Mouse (Mus musculus): ENCODE measurements at regions not wholly inside any gene's neighbourhood (a gene's known extent, or its start where the extent isn't known, plus 50 kb on each side); places are given as distances from the start of the nearest gene placed in this dataset.

DNA sequence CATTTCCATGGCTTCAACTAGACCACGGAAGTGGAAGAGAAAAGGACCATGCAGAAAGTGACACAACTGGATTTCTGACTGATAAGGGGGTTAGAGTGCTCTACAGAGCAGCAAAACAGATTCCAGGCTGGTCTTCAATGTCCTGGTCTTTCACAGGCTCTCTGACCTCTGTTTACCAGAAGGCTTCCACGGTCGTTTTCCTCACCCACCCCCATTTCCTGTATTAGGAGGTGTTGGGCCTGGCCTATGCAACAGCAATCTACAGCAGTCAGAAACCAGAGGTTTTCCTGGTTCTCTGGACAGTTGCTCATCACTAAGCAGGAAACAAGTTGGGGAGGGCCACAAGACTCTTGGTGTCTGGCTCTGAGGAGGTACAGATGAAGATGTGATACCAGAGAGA lies 148.1 kb upstream of the Cited2 start:
- DNase-seq (ENCODE audit: low read depth in 1 of 2, low spot score in 2 of 2) = no peak
- Histone ChIP-seq H3K4me1 (ENCODE audit: control insufficient read depth, insufficient read depth, insufficient read length) (no peaks in the 10 kb centered on the region), H3K27ac (ENCODE audit: insufficient read depth, low read length) (no peak overlapping the region), H3K4me3 (ENCODE audit: extremely low read depth, insufficient read depth, insufficient read length) (no peak overlapping the region), H3K36me3 (ENCODE audit: control insufficient read depth, insufficient read depth, low read length) (no peaks in the 10 kb centered on the region), H3K27me3 (ENCODE audit: control insufficient read depth, insufficient read depth, low read length) (no peaks in the 10 kb centered on the region)
- TF ChIP-seq CTCF (IDR thresholded peaks at IDR 0.05; ENCODE audit: extremely low read depth, insufficient read depth, insufficient read length, insufficient replicate concordance) (no peak), POLR2A (IDR thresholded peaks at IDR 0.05; ENCODE audit: low read depth, low read length) (no peak)
- WGBS = 31% methylated on average over 3 of the region's 3 CpGs

- no peak for TF ChIP-seq POLR2A (IDR thresholded peaks at IDR 0.05; ENCODE audit: low read depth, low read length)
- no peak for TF ChIP-seq CTCF (IDR thresholded peaks at IDR 0.05; ENCODE audit: extremely low read depth, insufficient read depth, insufficient read length, insufficient replicate concordance)
- no peaks in the 10 kb centered on the region for H3K27me3 ChIP-seq (ENCODE audit: control insufficient read depth, insufficient read depth, low read length)
- no peak overlapping the region for H3K27ac ChIP-seq (ENCODE audit: insufficient read depth, low read length)
- no peaks in the 10 kb centered on the region for H3K4me1 ChIP-seq (ENCODE audit: control insufficient read depth, insufficient read depth, insufficient read length)
- H3K4me3 ChIP-seq (ENCODE audit: extremely low read depth, insufficient read depth, insufficient read length) = no peak overlapping the region
- DNase-seq (ENCODE audit: low read depth in 1 of 2, low spot score in 2 of 2) = no peak
- 64% methylated on average over 10 of the region's 10 CpGs for WGBS
- H3K36me3 ChIP-seq (ENCODE audit: control insufficient read depth, insufficient read depth, low read length) = no peaks in the 10 kb centered on the region
Observed at GRCm38 (mm10) chr10:17575448-17576332, 147.3 kb upstream of the Cited2 start.

DNA sequence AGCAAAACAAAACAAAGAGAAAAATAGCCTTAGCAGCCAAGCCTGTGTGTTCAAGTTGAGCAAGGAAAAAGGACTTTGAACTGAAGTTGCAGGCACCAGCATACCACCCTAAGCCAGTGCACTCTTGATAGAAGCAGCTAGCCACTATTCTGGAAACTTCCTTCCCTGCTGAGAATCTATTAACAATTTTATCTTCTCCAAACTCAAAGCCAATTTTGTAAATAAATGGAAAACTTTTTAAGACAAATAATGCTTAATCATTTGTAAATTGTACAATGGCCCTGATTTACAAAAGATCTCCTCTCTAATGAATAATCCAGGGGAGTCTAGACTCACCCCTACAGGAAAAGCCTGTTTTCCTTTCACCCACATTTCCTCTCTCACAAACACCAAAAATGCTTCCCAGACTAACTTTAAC lies 146.7 kb upstream of the Cited2 start:
- Histone ChIP-seq H3K4me3 (ENCODE audit: extremely low read depth, insufficient read depth, insufficient read length) (no peak overlapping the region), H3K27me3 (ENCODE audit: control insufficient read depth, insufficient read depth, low read length) (no peaks in the 10 kb centered on the region), H3K27ac (ENCODE audit: insufficient read depth, low read length) (no peak overlapping the region), H3K36me3 (ENCODE audit: control insufficient read depth, insufficient read depth, low read length) (no peaks in the 10 kb centered on the region), H3K4me1 (ENCODE audit: control insufficient read depth, insufficient read depth, insufficient read length) (no peaks in the 10 kb centered on the region)
- no peak for DNase-seq (ENCODE audit: low read depth in 1 of 2, low spot score in 2 of 2)
- TF ChIP-seq POLR2A (IDR thresholded peaks at IDR 0.05; ENCODE audit: low read depth, low read length) (no peak), CTCF (IDR thresholded peaks at IDR 0.05; ENCODE audit: extremely low read depth, insufficient read depth, insufficient read length, insufficient replicate concordance) (no peak)

DNA sequence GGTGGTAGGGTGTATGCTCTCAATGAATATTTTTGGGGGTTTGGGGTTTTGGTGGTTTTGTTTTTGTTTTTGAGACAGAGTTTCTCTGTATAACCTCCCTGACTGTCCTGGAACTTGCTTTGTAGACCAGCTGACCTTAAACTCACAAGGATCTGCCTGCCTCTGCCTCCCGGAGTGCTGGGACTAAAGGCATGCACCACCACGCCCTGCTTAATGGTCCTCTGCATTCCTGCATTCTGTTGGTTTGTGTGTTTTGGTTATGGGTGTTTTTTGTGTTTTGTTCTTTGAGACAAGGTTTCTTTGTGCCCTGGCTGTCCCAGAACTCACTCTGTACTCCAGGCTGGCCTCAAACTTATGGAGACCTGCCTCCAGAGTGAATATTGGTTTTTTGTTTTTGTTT lies 143.6 kb upstream of the Cited2 start:
- Histone ChIP-seq H3K36me3 (ENCODE audit: control insufficient read depth, insufficient read depth, low read length) (no peaks in the 10 kb centered on the region), H3K27me3 (ENCODE audit: control insufficient read depth, insufficient read depth, low read length) (no peaks in the 10 kb centered on the region), H3K4me3 (ENCODE audit: extremely low read depth, insufficient read depth, insufficient read length) (no peak overlapping the region), H3K4me1 (ENCODE audit: control insufficient read depth, insufficient read depth, insufficient read length) (no peaks in the 10 kb centered on the region), H3K27ac (ENCODE audit: insufficient read depth, low read length) (no peak overlapping the region)
- WGBS = 91% methylated on average over 2 of the region's 2 CpGs
- TF ChIP-seq POLR2A (IDR thresholded peaks at IDR 0.05; ENCODE audit: low read depth, low read length) = no peak
- no peak for TF ChIP-seq CTCF (IDR thresholded peaks at IDR 0.05; ENCODE audit: extremely low read depth, insufficient read depth, insufficient read length, insufficient replicate concordance)
- DNase-seq (ENCODE audit: low read depth in 1 of 2, low spot score in 2 of 2) = no peak

GRCm38 (mm10) chr10:17584842-17585241 lies 138.2 kb upstream of the Cited2 start:
- no peak for TF ChIP-seq POLR2A (IDR thresholded peaks at IDR 0.05; ENCODE audit: low read depth, low read length)
- no peak for TF ChIP-seq CTCF (IDR thresholded peaks at IDR 0.05; ENCODE audit: extremely low read depth, insufficient read depth, insufficient read length, insufficient replicate concordance)

DNA sequence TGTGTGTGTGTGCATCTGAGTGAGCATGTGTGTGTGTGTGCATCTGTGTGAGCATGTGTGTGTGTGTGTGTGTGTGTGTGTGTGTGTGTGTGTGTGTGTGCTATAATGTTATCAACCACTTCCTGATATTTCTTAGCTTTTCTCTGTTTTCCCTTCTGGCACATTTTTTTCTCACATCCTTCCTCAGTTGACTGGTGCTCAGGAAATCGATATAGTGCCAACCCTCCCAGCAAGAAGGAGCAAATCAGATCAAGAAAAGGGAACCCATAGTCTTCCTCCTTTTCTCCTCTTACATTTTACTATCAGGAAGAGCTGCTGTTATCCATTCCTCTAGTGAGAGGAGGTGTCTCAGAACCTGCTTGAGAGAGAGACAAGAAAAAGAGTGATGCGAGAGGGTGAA lies 136.1 kb upstream of the Cited2 start:
- TF ChIP-seq CTCF (IDR thresholded peaks at IDR 0.05; ENCODE audit: extremely low read depth, insufficient read depth, insufficient read length, insufficient replicate concordance) (no peak), POLR2A (IDR thresholded peaks at IDR 0.05; ENCODE audit: low read depth, low read length) (no peak)
- Histone ChIP-seq H3K36me3 (ENCODE audit: control insufficient read depth, insufficient read depth, low read length) (no peaks in the 10 kb centered on the region), H3K27ac (ENCODE audit: insufficient read depth, low read length) (no peak overlapping the region), H3K4me3 (ENCODE audit: extremely low read depth, insufficient read depth, insufficient read length) (no peak overlapping the region), H3K4me1 (ENCODE audit: control insufficient read depth, insufficient read depth, insufficient read length) (peaks cover 4% of the 10 kb centered on the region), H3K27me3 (ENCODE audit: control insufficient read depth, insufficient read depth, low read length) (no peaks in the 10 kb centered on the region)
- WGBS = 56% methylated on average over 2 of the region's 2 CpGs
- DNase-seq (ENCODE audit: low read depth in 1 of 2, low spot score in 2 of 2) = no peak

More at GRCm38 (mm10) chr10:17584842-17585241, 138.2 kb upstream of the Cited2 start:
- H3K4me3 ChIP-seq (ENCODE audit: extremely low read depth, insufficient read depth, insufficient read length) = no peak overlapping the region
- H3K36me3 ChIP-seq (ENCODE audit: control insufficient read depth, insufficient read depth, low read length) = no peaks in the 10 kb centered on the region
- no peak overlapping the region for H3K27ac ChIP-seq (ENCODE audit: insufficient read depth, low read length)
- peaks cover 4% of the 10 kb centered on the region for H3K4me1 ChIP-seq (ENCODE audit: control insufficient read depth, insufficient read depth, insufficient read length)
- H3K27me3 ChIP-seq (ENCODE audit: control insufficient read depth, insufficient read depth, low read length) = no peaks in the 10 kb centered on the region
- DNase-seq (ENCODE audit: low read depth in 1 of 2, low spot score in 2 of 2) = no peak
- 90% methylated on average over 7 of the region's 7 CpGs for WGBS

- H3K4me1 ChIP-seq (ENCODE audit: control insufficient read depth, insufficient read depth, insufficient read length) = peaks cover 4% of the 10 kb centered on the region
- 52% methylated on average over 4 of the region's 4 CpGs for WGBS
- DNase-seq (ENCODE audit: low read depth in 1 of 2, low spot score in 2 of 2) = no peak
- no peaks in the 10 kb centered on the region for H3K27me3 ChIP-seq (ENCODE audit: control insufficient read depth, insufficient read depth, low read length)
- no peaks in the 10 kb centered on the region for H3K36me3 ChIP-seq (ENCODE audit: control insufficient read depth, insufficient read depth, low read length)
- TF ChIP-seq CTCF (IDR thresholded peaks at IDR 0.05; ENCODE audit: extremely low read depth, insufficient read depth, insufficient read length, insufficient replicate concordance) (no peak), POLR2A (IDR thresholded peaks at IDR 0.05; ENCODE audit: low read depth, low read length) (no peak)
- H3K4me3 ChIP-seq (ENCODE audit: extremely low read depth, insufficient read depth, insufficient read length) = no peak overlapping the region
- H3K27ac ChIP-seq (ENCODE audit: insufficient read depth, low read length) = 0 out of 2 replicates have a peak overlapping the region, but pooled peaks have one; percentile 25
Observed at GRCm38 (mm10) chr10:17589136-17589535, 133.9 kb upstream of the Cited2 start.

Measured in spleen, adult 2 months (tissue).